Mouse (Mus musculus): ENCODE data around the gene Gpsm1. TPM values are rescaled to one million over a fixed set of nuclear protein-coding genes. Genes with fewer than 3 reads are reported as not detected.

The Gpsm1 gene
- polyA plus RNA-seq, 1 experiment from 2014 or later, result 44.1 TPM

DNA sequence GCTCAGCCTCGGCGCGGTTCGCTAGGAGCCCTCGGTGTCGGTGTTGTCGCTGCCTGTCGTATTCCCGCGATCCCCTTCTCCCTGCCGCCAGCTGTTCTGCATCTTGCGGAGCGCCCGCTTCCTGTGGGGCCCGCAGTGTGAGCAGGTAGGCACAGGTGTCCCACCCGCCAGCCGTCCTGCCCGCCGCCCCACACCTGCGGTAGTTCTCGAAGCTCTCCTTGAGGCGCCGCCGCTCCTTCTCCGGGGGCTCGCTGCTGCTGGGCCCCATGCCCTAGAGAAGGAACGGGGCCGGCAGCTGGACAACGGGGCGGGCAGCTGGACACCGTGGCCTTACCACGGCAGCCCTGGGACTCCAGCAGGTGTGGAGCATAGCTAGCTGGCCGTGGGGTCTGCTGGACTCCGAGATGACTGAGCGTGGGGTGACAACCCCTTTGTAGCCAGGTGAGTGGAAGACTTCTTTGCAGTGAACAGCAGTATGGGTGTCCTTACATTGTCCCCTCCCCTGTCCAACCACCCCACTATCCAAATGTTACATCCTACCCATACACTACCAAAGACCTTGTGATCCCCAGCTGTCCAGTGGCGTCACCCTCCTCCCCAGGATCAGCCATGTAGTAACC, 37.1 kb downstream of the Gpsm1 start:
- ATAC-seq (ENCODE audit: low FRiP score, low TSS enrichment), result peak; percentile 40
- Histone ChIP-seq H3K9ac (replicated peaks; ENCODE audit: low read length) (peak overlapping the region; percentile 95), H3K36me3 (ENCODE audit: insufficient read depth, low read length) (peaks cover 16% of the 10 kb centered on the region), H3K4me3 (ENCODE audit: low read length) (peak overlapping the region; percentile 84), H3K27ac (ENCODE audit: low read length) (peak overlapping the region; percentile 43; the same call in 1 of the 2 replicates), H3K27me3 (ENCODE audit: insufficient read depth, low read length) (no peaks in the 10 kb centered on the region), H3K9me3 (ENCODE audit: low read length) (no peaks in the 10 kb centered on the region), H3K4me1 (ENCODE audit: insufficient read depth, low read length) (peaks cover 19% of the 10 kb centered on the region), H3K4me2 (replicated peaks; ENCODE audit: low read depth, low read length) (peak overlapping the region; percentile 98)
- WGBS, result 2% methylated on average over 36 of the region's 36 CpGs

DNA sequence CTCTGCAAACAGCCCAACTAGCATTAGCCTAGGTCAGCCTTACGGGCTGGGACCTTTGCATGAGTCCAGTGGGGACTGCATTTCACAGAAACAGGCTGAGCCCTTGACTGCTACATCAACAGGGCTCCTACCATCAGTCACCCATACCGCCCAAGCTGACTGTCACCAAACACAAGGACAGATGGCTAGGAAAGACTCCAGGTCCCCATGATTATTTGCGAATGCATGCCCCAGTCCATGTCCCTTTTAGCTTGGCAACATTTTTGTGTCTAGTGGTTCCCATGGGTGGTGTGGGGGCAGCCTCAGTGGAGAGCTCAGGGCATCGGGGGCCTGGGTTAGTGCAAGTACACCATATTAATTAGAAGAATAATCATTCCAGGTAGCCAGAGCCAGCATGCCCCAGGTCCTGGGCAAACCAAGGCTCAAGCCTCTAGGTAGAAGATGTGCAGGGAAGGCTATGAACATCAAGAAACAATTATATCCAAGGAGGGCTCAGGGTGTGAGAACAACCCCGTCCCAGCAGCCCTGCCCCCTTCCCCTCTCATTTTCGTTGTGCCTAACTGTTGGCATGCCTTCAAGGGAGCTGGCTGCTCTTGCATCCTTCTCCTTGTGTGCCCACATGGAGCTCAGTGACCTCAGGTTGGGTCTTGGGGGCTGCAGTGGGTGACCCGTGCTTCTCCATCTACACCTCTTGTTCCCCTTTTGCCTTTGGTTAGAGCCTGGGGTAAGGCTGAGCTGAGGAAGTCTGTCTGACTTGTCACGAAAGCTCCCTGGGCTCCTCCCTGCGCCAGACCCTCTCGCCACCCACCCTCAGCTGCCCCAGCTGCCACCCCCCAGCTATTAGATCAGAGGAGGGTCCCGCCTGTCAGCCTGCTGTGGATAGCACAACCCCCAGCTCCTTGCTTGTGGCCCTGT, 38.0 kb downstream of the Gpsm1 start:
- WGBS, result 86% methylated on average over 11 of the region's 11 CpGs
- no peak for ATAC-seq (ENCODE audit: low FRiP score, low TSS enrichment)
- Histone ChIP-seq H3K4me3 (ENCODE audit: low read length) (peak overlapping the region; percentile 84), H3K4me2 (replicated peaks; ENCODE audit: low read depth, low read length) (peak overlapping the region; percentile 98), H3K27me3 (ENCODE audit: insufficient read depth, low read length) (no peaks in the 10 kb centered on the region), H3K9me3 (ENCODE audit: low read length) (no peaks in the 10 kb centered on the region), H3K36me3 (ENCODE audit: insufficient read depth, low read length) (peaks cover 16% of the 10 kb centered on the region), H3K27ac (ENCODE audit: low read length) (no peak overlapping the region), H3K4me1 (ENCODE audit: insufficient read depth, low read length) (peaks cover 22% of the 10 kb centered on the region), H3K9ac (replicated peaks; ENCODE audit: low read length) (peak overlapping the region; percentile 95; the same call in 1 of the 2 replicates)

DNA sequence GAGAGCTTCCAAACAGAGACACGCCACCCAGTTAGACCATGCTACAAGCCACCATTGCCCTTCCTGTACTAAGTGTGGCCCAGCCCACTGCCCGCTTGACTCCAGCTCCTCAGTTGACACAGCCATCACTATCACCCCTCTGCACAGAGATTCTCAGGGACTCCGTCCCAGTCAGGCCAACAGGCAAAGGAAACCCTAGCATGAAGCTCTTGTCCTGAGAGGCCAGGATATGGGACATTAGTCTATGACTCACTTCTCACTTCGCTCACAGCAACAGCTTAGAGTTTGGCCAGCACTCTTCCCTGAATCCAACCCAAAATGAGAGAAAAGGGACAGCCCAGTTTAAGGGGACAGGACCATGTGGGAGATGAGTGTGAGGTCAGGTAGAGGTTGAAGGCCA, 39.1 kb downstream of the Gpsm1 start:
- Histone ChIP-seq H3K4me3 (ENCODE audit: low read length) (no peak overlapping the region), H3K4me1 (ENCODE audit: insufficient read depth, low read length) (peaks cover 18% of the 10 kb centered on the region), H3K27ac (ENCODE audit: low read length) (no peak overlapping the region), H3K27me3 (ENCODE audit: insufficient read depth, low read length) (no peaks in the 10 kb centered on the region), H3K36me3 (ENCODE audit: insufficient read depth, low read length) (peaks cover 10% of the 10 kb centered on the region; the same call in 1 of the 2 replicates), H3K9me3 (ENCODE audit: low read length) (no peaks in the 10 kb centered on the region), H3K4me2 (replicated peaks; ENCODE audit: low read depth, low read length) (no peak overlapping the region), H3K9ac (replicated peaks; ENCODE audit: low read length) (no peak overlapping the region)
- 89% methylated on average over 4 of the region's 4 CpGs for WGBS
- ATAC-seq (ENCODE audit: low FRiP score, low TSS enrichment), result no peak

DNA sequence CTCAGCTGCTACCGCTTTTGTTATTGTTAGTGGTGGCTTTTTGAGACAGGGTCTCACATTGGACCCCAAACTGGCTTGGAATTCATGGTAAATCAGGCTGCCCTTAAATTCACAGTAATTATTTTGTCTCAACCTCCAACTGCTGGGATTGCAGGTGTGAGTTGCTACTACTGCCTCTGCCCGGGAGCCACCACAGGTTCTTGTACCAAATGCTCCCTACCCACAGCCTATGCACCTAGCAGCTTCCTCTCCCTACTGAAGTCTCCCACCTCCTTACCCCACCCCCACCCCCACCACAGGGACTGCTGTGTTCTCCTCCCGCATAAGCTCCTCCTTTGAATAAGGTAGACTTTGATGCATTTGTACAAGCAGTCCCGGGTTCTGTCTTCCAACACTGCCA, 40.9 kb downstream of the Gpsm1 start:
- no peaks in the 10 kb centered on the region for H3K36me3 ChIP-seq (ENCODE audit: insufficient read depth, low read length)
- no peak overlapping the region for H3K9ac ChIP-seq (replicated peaks; ENCODE audit: low read length)
- no peak for ATAC-seq (ENCODE audit: low FRiP score, low TSS enrichment)
- H3K4me3 ChIP-seq (ENCODE audit: low read length), result no peak overlapping the region
- H3K4me1 ChIP-seq (ENCODE audit: insufficient read depth, low read length), result peaks cover 10% of the 10 kb centered on the region
- no peaks in the 10 kb centered on the region for H3K9me3 ChIP-seq (ENCODE audit: low read length)
- no peak overlapping the region for H3K27ac ChIP-seq (ENCODE audit: low read length)
- H3K4me2 ChIP-seq (replicated peaks; ENCODE audit: low read depth, low read length), result no peak overlapping the region
- H3K27me3 ChIP-seq (ENCODE audit: insufficient read depth, low read length), result no peaks in the 10 kb centered on the region
- WGBS, result 78% methylated on average over 4 of the region's 4 CpGs

DNA sequence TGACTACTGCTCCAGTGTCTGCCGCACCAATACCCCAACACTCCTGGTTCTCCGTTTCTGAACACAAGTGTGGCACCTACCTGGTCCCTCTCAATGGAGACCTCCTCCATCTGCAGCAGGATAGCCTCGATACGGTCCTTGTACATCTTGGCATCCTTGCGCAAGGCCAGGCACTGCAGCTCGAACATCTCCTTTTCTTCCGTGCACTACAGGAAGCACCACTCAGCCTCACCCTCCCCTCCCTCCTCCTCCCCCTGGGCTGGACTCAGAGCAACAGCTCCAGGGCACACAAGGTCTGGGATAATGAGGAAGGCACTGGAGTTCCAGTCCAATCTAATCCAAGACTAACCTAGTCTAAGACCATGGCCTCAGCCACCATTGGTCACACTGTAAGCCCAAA, 41.4 kb downstream of the Gpsm1 start:
- H3K9me3 ChIP-seq (ENCODE audit: low read length), result no peaks in the 10 kb centered on the region
- no peak overlapping the region for H3K27ac ChIP-seq (ENCODE audit: low read length)
- no peaks in the 10 kb centered on the region for H3K27me3 ChIP-seq (ENCODE audit: insufficient read depth, low read length)
- no peak overlapping the region for H3K9ac ChIP-seq (replicated peaks; ENCODE audit: low read length)
- no peak for ATAC-seq (ENCODE audit: low FRiP score, low TSS enrichment)
- H3K4me3 ChIP-seq (ENCODE audit: low read length), result no peak overlapping the region
- H3K4me1 ChIP-seq (ENCODE audit: insufficient read depth, low read length), result peaks cover 10% of the 10 kb centered on the region
- 78% methylated on average over 7 of the region's 7 CpGs for WGBS
- H3K4me2 ChIP-seq (replicated peaks; ENCODE audit: low read depth, low read length), result no peak overlapping the region
- H3K36me3 ChIP-seq (ENCODE audit: insufficient read depth, low read length), result no peaks in the 10 kb centered on the region

DNA sequence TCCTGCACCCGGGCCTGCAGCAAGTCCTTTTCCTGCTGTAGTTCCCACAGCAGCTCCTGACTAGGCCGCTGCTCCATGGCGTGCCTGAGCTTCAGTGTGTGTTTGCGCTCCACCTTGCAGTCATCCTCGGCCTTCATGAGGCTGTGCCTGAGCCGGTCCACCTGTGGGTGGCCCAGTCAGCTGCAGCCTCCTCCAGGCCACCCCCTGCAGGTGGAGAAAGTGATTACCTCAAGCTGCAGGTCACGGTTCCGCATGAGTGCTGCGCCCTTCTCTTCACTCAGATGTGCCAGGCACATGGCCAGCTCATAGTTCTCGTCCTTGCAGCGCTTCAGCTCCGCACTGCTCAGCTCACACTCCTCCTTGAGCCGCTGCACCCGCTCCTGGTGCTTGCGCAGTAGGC, 42.2 kb downstream of the Gpsm1 start:
- ATAC-seq (ENCODE audit: low FRiP score, low TSS enrichment), result peak; percentile 50
- H3K36me3 ChIP-seq (ENCODE audit: insufficient read depth, low read length), result no peaks in the 10 kb centered on the region
- H3K27ac ChIP-seq (ENCODE audit: low read length), result no peak overlapping the region
- peaks cover 8% of the 10 kb centered on the region for H3K4me1 ChIP-seq (ENCODE audit: insufficient read depth, low read length)
- no peaks in the 10 kb centered on the region for H3K27me3 ChIP-seq (ENCODE audit: insufficient read depth, low read length)
- H3K9me3 ChIP-seq (ENCODE audit: low read length), result no peaks in the 10 kb centered on the region
- H3K4me2 ChIP-seq (replicated peaks; ENCODE audit: low read depth, low read length), result no peak overlapping the region
- 40% methylated on average over 15 of the region's 15 CpGs for WGBS
- H3K4me3 ChIP-seq (ENCODE audit: low read length), result no peak overlapping the region
- H3K9ac ChIP-seq (replicated peaks; ENCODE audit: low read length), result no peak overlapping the region

DNA sequence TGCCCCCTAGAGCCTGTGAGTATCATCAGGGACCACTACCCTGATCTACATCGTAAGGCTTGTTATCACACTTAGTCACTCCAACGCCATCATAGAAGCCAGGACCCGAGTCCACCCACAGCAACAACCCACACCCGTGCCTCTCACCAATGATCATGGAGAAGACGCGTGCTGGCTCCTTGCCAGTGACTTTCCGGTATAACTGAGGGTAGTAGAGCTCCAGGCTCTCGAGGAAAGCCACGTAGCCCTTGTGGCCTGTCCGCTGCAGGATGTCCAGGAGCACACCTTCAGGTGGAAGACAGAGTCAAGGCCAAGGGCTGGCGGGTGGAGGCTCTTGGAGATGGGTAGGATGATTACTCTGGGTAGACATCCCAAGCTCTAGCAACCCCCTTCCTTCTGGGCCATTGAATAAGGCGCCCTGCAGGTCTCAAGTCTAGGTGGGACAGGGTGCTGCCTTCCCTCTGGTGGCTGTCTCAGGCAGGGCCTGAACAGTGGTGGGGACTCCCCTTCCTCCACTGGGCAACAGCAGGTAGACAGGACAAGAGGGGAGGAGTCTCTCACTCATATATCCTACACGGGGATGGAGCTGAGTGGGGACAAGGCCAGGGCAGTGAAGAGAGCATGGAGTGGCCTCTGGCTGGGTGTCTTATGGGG, 43.5 kb downstream of the Gpsm1 start:
- Histone ChIP-seq H3K4me3 (ENCODE audit: low read length) (no peak overlapping the region), H3K4me2 (replicated peaks; ENCODE audit: low read depth, low read length) (no peak overlapping the region), H3K27ac (ENCODE audit: low read length) (no peak overlapping the region), H3K9ac (replicated peaks; ENCODE audit: low read length) (no peak overlapping the region), H3K27me3 (ENCODE audit: insufficient read depth, low read length) (no peaks in the 10 kb centered on the region), H3K36me3 (ENCODE audit: insufficient read depth, low read length) (peaks cover 9% of the 10 kb centered on the region; the same call in 1 of the 2 replicates), H3K4me1 (ENCODE audit: insufficient read depth, low read length) (peaks cover 4% of the 10 kb centered on the region; the same call in 1 of the 2 replicates), H3K9me3 (ENCODE audit: low read length) (no peaks in the 10 kb centered on the region)
- 88% methylated on average over 13 of the region's 13 CpGs for WGBS
- no peak; the same call in 1 of the 2 replicates for ATAC-seq (ENCODE audit: low FRiP score, low TSS enrichment)

DNA sequence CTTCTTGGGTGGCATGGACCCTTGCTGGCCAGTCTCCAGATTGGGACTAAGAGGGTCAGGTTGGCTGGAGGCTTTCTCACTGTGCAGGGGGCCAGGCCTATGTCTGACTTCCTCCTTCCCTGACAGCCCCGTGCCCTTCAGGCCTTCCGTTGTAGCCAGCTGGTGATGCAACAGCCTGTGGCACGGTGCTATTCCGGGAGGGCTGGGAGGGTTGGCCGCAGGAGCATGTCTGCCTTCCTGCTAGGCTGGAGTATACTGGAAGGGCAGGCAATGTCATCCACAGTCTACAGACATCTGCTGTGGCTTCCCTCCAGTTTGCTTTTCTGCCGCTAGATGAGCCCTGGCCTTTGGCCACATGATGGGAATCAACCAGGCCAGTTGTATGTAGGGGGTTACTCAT, 44.7 kb downstream of the Gpsm1 start:
- no peaks in the 10 kb centered on the region for H3K9me3 ChIP-seq (ENCODE audit: low read length)
- peaks cover 4% of the 10 kb centered on the region; the same call in 1 of the 2 replicates for H3K4me1 ChIP-seq (ENCODE audit: insufficient read depth, low read length)
- no peak for ATAC-seq (ENCODE audit: low FRiP score, low TSS enrichment)
- WGBS, result 83% methylated on average over 6 of the region's 6 CpGs
- no peak overlapping the region for H3K4me3 ChIP-seq (ENCODE audit: low read length)
- H3K9ac ChIP-seq (replicated peaks; ENCODE audit: low read length), result no peak overlapping the region
- no peak overlapping the region for H3K27ac ChIP-seq (ENCODE audit: low read length)
- no peaks in the 10 kb centered on the region for H3K27me3 ChIP-seq (ENCODE audit: insufficient read depth, low read length)
- no peak overlapping the region for H3K4me2 ChIP-seq (replicated peaks; ENCODE audit: low read depth, low read length)
- H3K36me3 ChIP-seq (ENCODE audit: insufficient read depth, low read length), result peaks cover 16% of the 10 kb centered on the region; the same call in 1 of the 2 replicates

DNA sequence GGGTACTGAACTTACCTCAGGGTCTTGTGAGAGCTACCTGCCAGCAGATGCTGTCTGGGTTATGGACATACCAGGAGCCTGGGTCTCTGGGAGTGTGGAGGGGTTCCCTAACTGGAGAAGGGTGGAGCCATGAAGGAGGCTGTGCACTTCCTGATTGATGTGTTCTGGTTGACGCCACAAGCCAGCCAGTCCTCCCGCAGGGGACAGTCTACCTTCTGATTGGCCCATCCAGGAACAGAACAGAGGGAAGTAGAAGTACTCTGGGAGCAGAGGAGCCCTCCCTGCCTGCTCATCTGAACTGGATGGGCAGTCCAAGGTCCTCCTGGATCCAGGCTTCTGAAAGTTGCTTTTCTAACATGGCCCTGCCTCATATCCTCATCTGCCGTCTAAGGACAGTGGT, 45.5 kb downstream of the Gpsm1 start, which contains the start of gene Card9:
TSS of gene Card9 (minus strand) at position 147 of the 400 bp plus-strand sequence.
- WGBS, result 43% methylated on average over 3 of the region's 3 CpGs
- no peak within 1 kb of the TSS for H3K27ac ChIP-seq (ENCODE audit: low read length)
- peaks cover 23% of the 10 kb centered on the region; the same call in 1 of the 2 replicates for H3K36me3 ChIP-seq (ENCODE audit: insufficient read depth, low read length)
- H3K4me1 ChIP-seq (ENCODE audit: insufficient read depth, low read length), result peaks cover 4% of the 10 kb centered on the region; the same call in 1 of the 2 replicates
- ATAC-seq (ENCODE audit: low FRiP score, low TSS enrichment), result no peak
- H3K4me3 ChIP-seq (ENCODE audit: low read length), result no peak within 1 kb of the TSS
- H3K9ac ChIP-seq (replicated peaks; ENCODE audit: low read length), result no peak within 1 kb of the TSS; the same call in 1 of the 2 replicates
- H3K27me3 ChIP-seq (ENCODE audit: insufficient read depth, low read length), result no peaks in the 10 kb centered on the region
- H3K4me2 ChIP-seq (replicated peaks; ENCODE audit: low read depth, low read length), result no peak within 1 kb of the TSS
- H3K9me3 ChIP-seq (ENCODE audit: low read length), result no peaks in the 10 kb centered on the region
